ENCODE assay signal across 20 mouse cellular contexts in genomic region chr14:61694796-61695195, GRCm38 (mm10).
"Had no signal": no experiment of that assay in that cellular context is flagged by ENCODE, and none has a peak within 500 bp of the region (broad histone marks: within the 10 kb centered on the region; RNA-seq: fewer than 3 reads in every experiment).

No protein-coding gene starts in this region.

- H3K27ac ChIP-seq: kidney, postnatal 0 days; layer of hippocampus, adult 2 months; limb, embryonic 13.5 days; liver, embryonic 15.5 days; midbrain, embryonic 10.5 days; neural tube, embryonic 15.5 days had no signal

- DNase-seq: kidney, adult 9 months; kidney, postnatal 4 days; left cerebral cortex, postnatal 4 days; lung, embryonic 14.5 days; lung, postnatal 10 days; lung, postnatal 4 days; midbrain, embryonic 14.5 days; retina, postnatal 1 day; right cerebral cortex, postnatal 4 days; spleen, adult 18-20 months; thymus, adult 2 months; thymus, postnatal 25 days had no signal

- H3K9ac ChIP-seq: limb, embryonic 13.5 days; liver, embryonic 15.5 days; lung, embryonic 14.5 days; neural tube, embryonic 15.5 days had no signal

- H3K4me2 ChIP-seq: limb, embryonic 13.5 days; liver, embryonic 11.5 days; liver, embryonic 15.5 days; lung, embryonic 14.5 days; neural tube, embryonic 15.5 days had no signal

- H3K36me3 ChIP-seq: limb, embryonic 13.5 days; liver, embryonic 15.5 days; midbrain, embryonic 10.5 days; neural tube, embryonic 15.5 days had no signal

- H3K9me3 ChIP-seq: limb, embryonic 13.5 days; liver, embryonic 15.5 days; midbrain, embryonic 10.5 days; neural tube, embryonic 15.5 days had no signal

- H3K4me3 ChIP-seq: layer of hippocampus, adult 2 months; limb, embryonic 13.5 days; liver, embryonic 15.5 days; midbrain, embryonic 10.5 days; myocyte; neural tube, embryonic 15.5 days had no signal
